Mouse (Mus musculus) liver, adult 2 months (tissue): ENCODE data around the gene Tpgs1. TPM values are rescaled to one million over a fixed set of nuclear protein-coding genes. Genes with fewer than 3 reads are reported as not detected.
A peak's percentile ranks its signal among the peaks of the same experiment; 100 is the strongest.
"Not testable (repeated sequence)": the region's sequence is repeated elsewhere in the genome, so short reads cannot be mapped to it uniquely, and the experiment has no call there.

Experiments
- DNase-seq: peaks from one replicate; pipeline ENCODE4 v3.0.0-alpha.2; 2011; ENCODE audit warnings: low read depth, low spot score; ENCODE audit errors: extremely low read depth
- H3K27ac ChIP-seq: fragments of 200-500 bp; replicated peaks from 2 replicates; pipeline ENCODE4 v1.5.1; 2012; ENCODE audit warnings: low read depth, mild to moderate bottlenecking, control low read depth, inconsistent platforms, low read length; ENCODE audit not compliant: insufficient read depth
- H3K27me3 ChIP-seq: fragments of 200-500 bp; 2 replicates; pipeline ENCODE4 v1.6.1; 2012; ENCODE audit warnings: mild to moderate bottlenecking, moderate library complexity, low read length, inconsistent platforms; ENCODE audit not compliant: control insufficient read depth, insufficient read depth
- H3K36me3 ChIP-seq: fragments of 200-500 bp; 2 replicates; pipeline ENCODE4 v1.6.1; 2012; ENCODE audit warnings: low read length, inconsistent platforms; ENCODE audit not compliant: control insufficient read depth, insufficient read depth
- H3K4me1 ChIP-seq: fragments of 200-500 bp; 2 replicates; pipeline ENCODE4 v1.6.1; 2011; ENCODE audit warnings: low read length; ENCODE audit not compliant: control insufficient read depth, insufficient read depth
- H3K4me3 ChIP-seq: fragments of 200-500 bp; 2 replicates; pipeline ENCODE4 v1.5.1; 2011; ENCODE audit warnings: low read depth, mild to moderate bottlenecking, control low read depth, low read length, moderate library complexity; ENCODE audit not compliant: insufficient read depth
- H3K79me2 ChIP-seq: fragments of 200-500 bp; 2 replicates; pipeline ENCODE4 v1.6.1; 2012; ENCODE audit warnings: inconsistent platforms, mild to moderate bottlenecking, low read length, moderate library complexity; ENCODE audit not compliant: control insufficient read depth, insufficient read depth
- H3K9ac ChIP-seq: fragments of 200-500 bp; 2 replicates; pipeline ENCODE4 v1.6.1; 2012; ENCODE audit warnings: low read depth, mild to moderate bottlenecking, control low read depth, inconsistent platforms, low read length
- CTCF ChIP-seq: fragments of 200-500 bp; IDR thresholded peaks from 2 replicates; pipeline ENCODE4 v1.5.1; 2011; ENCODE audit warnings: low read depth, low read length, control low read depth
- POLR2A ChIP-seq: fragments of 200-500 bp; IDR thresholded peaks from 2 replicates; pipeline ENCODE4 v1.6.1; 2011; ENCODE audit warnings: low read length, control low read depth; ENCODE audit not compliant: insufficient read depth; ENCODE audit errors: extremely low read depth
- WGBS: fragments of 180-500 bp; shearing (Covaris S2); methylation state at CpG from one replicate; pipeline ENCODE4 v1.1.7; 2018; 5-methylcytosine and 5-hydroxymethylcytosine counted together
- polyA plus RNA-seq: library from polyadenylated mRNA; depleted of rRNA; stranded (reverse); fragments of >200 nt; gene quantifications from 2 replicates; pipeline ENCODE4 v1.2.3, GENCODE M21; 2012
- total RNA-seq: library from RNA; depleted of rRNA; stranded (reverse); fragments of >200 nt; gene quantifications from 2 replicates; pipeline ENCODE4 v1.2.3, GENCODE M21; 2014

Tpgs1 gene
- total and polyA plus RNA-seq, 2 experiments, result 18.2 to 48.5 TPM

- WGBS, result 54% methylated on average over 6 of the region's 6 CpGs
- H3K4me1 ChIP-seq, result peaks cover 21% of the 10 kb centered on the region
- no peaks in the 10 kb centered on the region for H3K79me2 ChIP-seq
- no peak overlapping the region for H3K9ac ChIP-seq
- no peaks in the 10 kb centered on the region for H3K36me3 ChIP-seq
- TF ChIP-seq POLR2A (no peak), CTCF (no peak)
- H3K27me3 ChIP-seq, result no peaks in the 10 kb centered on the region
- no peak for DNase-seq
- H3K27ac ChIP-seq, result no peak overlapping the region
- H3K4me3 ChIP-seq, result no peak overlapping the region
These were observed 28.7 kb downstream of the Tpgs1 start for GRCm38 (mm10) chr10:79697916-79698315.

- DNase-seq, result no peak
- Histone ChIP-seq H3K27ac (no peak overlapping the region), H3K36me3 (no peaks in the 10 kb centered on the region), H3K9ac (no peak overlapping the region), H3K4me3 (no peak overlapping the region), H3K27me3 (no peaks in the 10 kb centered on the region), H3K4me1 (peaks cover 21% of the 10 kb centered on the region), H3K79me2 (no peaks in the 10 kb centered on the region)
- 96% methylated on average over 6 of the region's 6 CpGs for WGBS
- no peak for TF ChIP-seq CTCF
- TF ChIP-seq POLR2A, result no peak
These were observed 29.3 kb downstream of the Tpgs1 start for GRCm38 (mm10) chr10:79698459-79698858.

- 32% methylated on average over 7 of the region's 7 CpGs for WGBS
- Histone ChIP-seq H3K27ac (peak overlapping the region; percentile 45), H3K4me3 (no peak overlapping the region), H3K27me3 (no peaks in the 10 kb centered on the region), H3K9ac (no peak overlapping the region), H3K36me3 (no peaks in the 10 kb centered on the region), H3K4me1 (peaks cover 26% of the 10 kb centered on the region), H3K79me2 (peaks cover 12% of the 10 kb centered on the region; the same call in 1 of the 2 replicates)
- TF ChIP-seq POLR2A (no peak), CTCF (no peak)
- no peak for DNase-seq
These were observed 31.5 kb downstream of the Tpgs1 start for GRCm38 (mm10) chr10:79700676-79701075.

- Histone ChIP-seq H3K36me3 (no peaks in the 10 kb centered on the region), H3K79me2 (peaks cover 15% of the 10 kb centered on the region; the same call in 1 of the 2 replicates), H3K27ac (peak overlapping the region; percentile 45), H3K4me1 (peaks cover 29% of the 10 kb centered on the region), H3K9ac (no peak overlapping the region), H3K27me3 (no peaks in the 10 kb centered on the region), H3K4me3 (no peak overlapping the region)
- 21% methylated on average over 10 of the region's 10 CpGs for whole genome bisulfite sequencing
- TF ChIP-seq CTCF (no peak), POLR2A (no peak)
- peak; percentile 92 for DNase-seq
These were observed 32.4 kb downstream of the Tpgs1 start for GRCm38 (mm10) chr10:79701443-79702129.

GRCm38 (mm10) chr10:79702970-79703369, 33.8 kb downstream of the Tpgs1 start:
- not testable (repeated sequence) for H3K9ac ChIP-seq, H3K36me3 ChIP-seq, H3K27ac ChIP-seq, DNase-seq, H3K27me3 ChIP-seq, H3K4me3 ChIP-seq
- 89% methylated on average over 4 of the region's 4 CpGs for WGBS
- peaks cover 25% of the 10 kb centered on the region for H3K79me2 ChIP-seq
- H3K4me1 ChIP-seq, result peaks cover 37% of the 10 kb centered on the region

GRCm38 (mm10) chr10:79703541-79703940, 34.4 kb downstream of the Tpgs1 start:
- no peak overlapping the region for H3K27ac ChIP-seq
- no peak for TF ChIP-seq POLR2A
- no peak for TF ChIP-seq CTCF
- no peak overlapping the region for H3K4me3 ChIP-seq
- H3K36me3 ChIP-seq, result no peaks in the 10 kb centered on the region
- peaks cover 37% of the 10 kb centered on the region for H3K4me1 ChIP-seq
- WGBS, result 86% methylated on average over 10 of the region's 10 CpGs
- DNase-seq, result no peak
- peaks cover 27% of the 10 kb centered on the region for H3K79me2 ChIP-seq
- no peaks in the 10 kb centered on the region for H3K27me3 ChIP-seq
- no peak overlapping the region for H3K9ac ChIP-seq
